Mouse (Mus musculus): ENCODE results near the gene Cplane1.
"Not testable (repeated sequence)": the region's sequence is repeated elsewhere in the genome, so short reads cannot be mapped to it uniquely, and the experiment has no call there.

Gene Cplane1

GRCm38 (mm10) chr15:8268231-8268630 is 99.3 kb downstream of the Cplane1 start:
- peaks cover 4% of the 10 kb centered on the region; the same call in 1 of the 2 replicates for H3K36me3 ChIP-seq (ENCODE audit: control insufficient read depth, insufficient read depth, low read length, poor library complexity, severe bottlenecking)
- H3K27me3 ChIP-seq (ENCODE audit: control insufficient read depth, insufficient read depth, low read length, poor library complexity, severe bottlenecking), result no peaks in the 10 kb centered on the region

DNA sequence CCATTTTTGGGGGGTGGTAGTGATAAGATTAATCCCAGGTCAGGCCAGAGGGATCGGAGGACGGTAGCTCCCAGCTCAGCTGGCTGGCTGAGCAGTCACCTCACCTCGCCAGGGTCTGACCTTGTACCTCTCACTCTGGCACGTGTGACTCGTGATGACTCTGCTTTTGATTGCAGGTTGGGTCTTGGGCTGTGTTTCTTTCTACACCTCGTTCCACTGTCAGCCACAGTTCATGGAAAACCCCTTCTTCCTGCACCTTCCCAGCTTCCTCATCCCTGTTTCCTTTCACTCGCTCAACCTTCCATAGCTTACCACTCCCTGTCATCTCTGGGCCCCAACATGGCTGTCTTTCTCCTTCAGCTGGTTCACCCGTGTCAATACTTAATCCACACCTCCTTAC is 103.0 kb downstream of the Cplane1 start:
- DNase-seq (ENCODE audit: low read depth, low spot score), result no peak

More at GRCm38 (mm10) chr15:8268231-8268630, 99.3 kb downstream of the Cplane1 start:
- DNase-seq (ENCODE audit: low read depth, low spot score), result no peak

GRCm38 (mm10) chr15:8277916-8278315 is 109.0 kb downstream of the Cplane1 start:
- H3K36me3 ChIP-seq (ENCODE audit: control insufficient read depth, insufficient read depth, low read length, poor library complexity, severe bottlenecking); DNase-seq (ENCODE audit: low read depth, low spot score); H3K27me3 ChIP-seq (ENCODE audit: control insufficient read depth, insufficient read depth, low read length, poor library complexity, severe bottlenecking): not testable (repeated sequence)

More for the DNA sequence above, 103.0 kb downstream of the Cplane1 start:
- H3K27me3 ChIP-seq (ENCODE audit: control insufficient read depth, insufficient read depth, low read length, poor library complexity, severe bottlenecking), result no peaks in the 10 kb centered on the region
- H3K36me3 ChIP-seq (ENCODE audit: control insufficient read depth, insufficient read depth, low read length, poor library complexity, severe bottlenecking), result no peaks in the 10 kb centered on the region

- peak; percentile 26 for DNase-seq (ENCODE audit: low read depth, low spot score)
Observed at GRCm38 (mm10) chr15:8279320-8279779, 110.4 kb downstream of the Cplane1 start.

GRCm38 (mm10) chr15:8279929-8280610 is 111.2 kb downstream of the Cplane1 start:
- H3K27me3 ChIP-seq (ENCODE audit: control insufficient read depth, insufficient read depth, low read length, poor library complexity, severe bottlenecking), result no peaks in the 10 kb centered on the region
- no peaks in the 10 kb centered on the region for H3K36me3 ChIP-seq (ENCODE audit: control insufficient read depth, insufficient read depth, low read length, poor library complexity, severe bottlenecking)
- DNase-seq (ENCODE audit: low read depth, low spot score), result peak; percentile 17

More at GRCm38 (mm10) chr15:8279320-8279779, 110.4 kb downstream of the Cplane1 start:
- Histone ChIP-seq H3K27me3 (ENCODE audit: control insufficient read depth, insufficient read depth, low read length, poor library complexity, severe bottlenecking) (no peaks in the 10 kb centered on the region), H3K36me3 (ENCODE audit: control insufficient read depth, insufficient read depth, low read length, poor library complexity, severe bottlenecking) (no peaks in the 10 kb centered on the region)

DNA sequence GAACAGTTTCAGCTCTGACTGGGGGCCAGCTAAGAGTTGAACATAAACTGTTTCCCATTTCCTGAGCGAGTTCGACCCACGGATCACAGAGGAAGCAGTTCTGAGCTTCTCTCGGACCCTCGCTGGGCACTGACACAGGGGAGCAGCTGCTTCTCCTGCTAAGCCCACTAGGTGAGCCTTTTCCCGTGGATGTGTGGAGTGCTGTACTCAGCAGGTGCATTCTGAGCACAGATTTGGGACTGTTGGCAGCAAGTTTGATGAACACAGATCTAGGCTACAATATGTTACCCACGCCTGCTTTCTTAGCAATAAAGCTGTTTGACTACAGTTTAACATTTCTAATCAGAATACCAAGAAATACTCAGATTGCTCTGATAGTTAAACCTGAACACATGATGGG is 112.8 kb downstream of the Cplane1 start:
- no peaks in the 10 kb centered on the region; the same call in 1 of the 2 replicates for H3K27me3 ChIP-seq (ENCODE audit: control insufficient read depth, insufficient read depth, low read length, poor library complexity, severe bottlenecking)
- no peak for DNase-seq (ENCODE audit: low read depth, low spot score)
- no peaks in the 10 kb centered on the region for H3K36me3 ChIP-seq (ENCODE audit: control insufficient read depth, insufficient read depth, low read length, poor library complexity, severe bottlenecking)

GRCm38 (mm10) chr15:8282155-8282554 is 113.2 kb downstream of the Cplane1 start:
- no peaks in the 10 kb centered on the region; the same call in 1 of the 2 replicates for H3K27me3 ChIP-seq (ENCODE audit: control insufficient read depth, insufficient read depth, low read length, poor library complexity, severe bottlenecking)
- H3K36me3 ChIP-seq (ENCODE audit: control insufficient read depth, insufficient read depth, low read length, poor library complexity, severe bottlenecking), result no peaks in the 10 kb centered on the region
- no peak for DNase-seq (ENCODE audit: low read depth, low spot score)

- DNase-seq (ENCODE audit: low read depth, low spot score), result no peak
- Histone ChIP-seq H3K27me3 (ENCODE audit: control insufficient read depth, insufficient read depth, low read length, poor library complexity, severe bottlenecking) (no peaks in the 10 kb centered on the region), H3K36me3 (ENCODE audit: control insufficient read depth, insufficient read depth, low read length, poor library complexity, severe bottlenecking) (peaks cover 6% of the 10 kb centered on the region)
Observed at GRCm38 (mm10) chr15:8291251-8291650, 122.3 kb downstream of the Cplane1 start.

DNA sequence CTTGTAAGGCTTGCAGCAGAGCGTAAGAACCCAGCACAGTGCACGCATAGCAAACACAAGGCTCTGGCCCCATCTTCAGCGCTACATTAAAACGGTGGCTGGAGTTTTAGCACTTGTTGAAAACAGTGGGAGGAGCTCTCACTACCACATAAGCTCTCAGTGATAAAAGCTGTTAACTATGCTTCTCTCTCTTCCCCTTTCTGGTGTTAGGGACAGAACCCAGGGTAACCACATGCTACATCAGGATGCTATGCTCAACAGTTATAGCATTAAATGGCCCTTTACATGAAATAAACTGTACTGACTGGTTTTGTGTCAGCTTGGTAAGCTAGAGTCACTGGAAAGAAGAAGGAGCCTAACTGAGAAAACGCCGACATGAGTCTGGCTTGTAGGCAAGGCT is 125.2 kb downstream of the Cplane1 start:
- Histone ChIP-seq H3K27me3 (ENCODE audit: control insufficient read depth, insufficient read depth, low read length, poor library complexity, severe bottlenecking) (no peaks in the 10 kb centered on the region), H3K36me3 (ENCODE audit: control insufficient read depth, insufficient read depth, low read length, poor library complexity, severe bottlenecking) (peaks cover 7% of the 10 kb centered on the region)
- DNase-seq (ENCODE audit: low read depth, low spot score), result peak; percentile 47

- DNase-seq (ENCODE audit: low read depth, low spot score), result no peak
- Histone ChIP-seq H3K27me3 (ENCODE audit: control insufficient read depth, insufficient read depth, low read length, poor library complexity, severe bottlenecking) (no peaks in the 10 kb centered on the region), H3K36me3 (ENCODE audit: control insufficient read depth, insufficient read depth, low read length, poor library complexity, severe bottlenecking) (peaks cover 24% of the 10 kb centered on the region)
Observed at GRCm38 (mm10) chr15:8302944-8303343, 134.0 kb downstream of the Cplane1 start.

DNA sequence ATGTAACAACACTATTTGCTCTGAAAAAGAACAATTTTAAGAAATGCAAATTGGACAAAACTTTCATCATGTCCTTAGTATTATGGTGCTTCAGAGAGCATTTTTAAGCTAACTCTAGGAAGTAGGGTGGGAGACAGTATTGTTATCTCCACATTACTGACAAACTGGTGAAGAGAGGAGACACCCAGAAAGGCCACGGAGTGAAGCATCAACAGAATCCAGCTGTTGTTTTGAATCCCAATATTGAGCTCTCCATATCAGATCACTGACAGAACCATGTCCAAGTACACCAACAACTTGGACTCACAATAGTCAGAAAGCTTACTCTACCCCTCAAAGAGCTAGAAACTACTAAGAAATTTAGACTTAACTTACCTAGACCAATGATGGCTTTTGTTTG is 136.6 kb downstream of the Cplane1 start:
- Histone ChIP-seq H3K27me3 (ENCODE audit: control insufficient read depth, insufficient read depth, low read length, poor library complexity, severe bottlenecking) (no peaks in the 10 kb centered on the region), H3K36me3 (ENCODE audit: control insufficient read depth, insufficient read depth, low read length, poor library complexity, severe bottlenecking) (peaks cover 26% of the 10 kb centered on the region)
- DNase-seq (ENCODE audit: low read depth, low spot score), result no peak

GRCm38 (mm10) chr15:8317381-8317780 is 148.5 kb downstream of the Cplane1 start:
- peaks cover 15% of the 10 kb centered on the region; the same call in 1 of the 2 replicates for H3K36me3 ChIP-seq (ENCODE audit: control insufficient read depth, insufficient read depth, low read length, poor library complexity, severe bottlenecking)
- DNase-seq (ENCODE audit: low read depth, low spot score), result no peak
- H3K27me3 ChIP-seq (ENCODE audit: control insufficient read depth, insufficient read depth, low read length, poor library complexity, severe bottlenecking), result no peaks in the 10 kb centered on the region

- Histone ChIP-seq H3K27me3 (ENCODE audit: control insufficient read depth, insufficient read depth, low read length, poor library complexity, severe bottlenecking) (no peaks in the 10 kb centered on the region), H3K36me3 (ENCODE audit: control insufficient read depth, insufficient read depth, low read length, poor library complexity, severe bottlenecking) (peaks cover 15% of the 10 kb centered on the region; the same call in 1 of the 2 replicates)
- DNase-seq (ENCODE audit: low read depth, low spot score), result no peak
Observed at GRCm38 (mm10) chr15:8319191-8319590, 150.3 kb downstream of the Cplane1 start.
